Mouse (Mus musculus): ENCODE data around the gene Cuedc1. TPM values are rescaled to one million over a fixed set of nuclear protein-coding genes. Genes with fewer than 3 reads are reported as not detected.

Cuedc1 gene
- polyA plus RNA-seq, 1 experiment: 16.5 TPM

- TF ChIP-seq POLR2A (IDR thresholded peaks at IDR 0.05; ENCODE audit: low read depth, low read length): no peak
- TF ChIP-seq CTCF (conservative IDR thresholded peaks at IDR 0.05; ENCODE audit: insufficient read depth, insufficient read length, low read depth, low read length): no peak
- no peaks in the 10 kb centered on the region for H3K36me3 ChIP-seq (ENCODE audit: control insufficient read depth, insufficient read depth, low read length)
- H3K4me3 ChIP-seq (ENCODE audit: insufficient read depth, low read depth, low read length): no peak overlapping the region
- DNase-seq: peak; percentile 63
- 59% methylated on average over 4 of the region's 4 CpGs for WGBS
- peaks cover 8% of the 10 kb centered on the region; the same call in 1 of the 2 replicates for H3K4me1 ChIP-seq (ENCODE audit: control insufficient read depth, insufficient read depth, low read length)
- no peak overlapping the region for H3K27ac ChIP-seq (ENCODE audit: insufficient read depth, low read depth, low read length)
- no peaks in the 10 kb centered on the region for H3K27me3 ChIP-seq (replicated peaks; ENCODE audit: control insufficient read depth, insufficient read depth, low read length)
These were observed 9.5 kb downstream of the Cuedc1 start for GRCm38 (mm10) chr11:88107365-88107764.

- H3K27ac ChIP-seq (ENCODE audit: insufficient read depth, low read depth, low read length): no peak overlapping the region
- DNase-seq: peak; percentile 42
- peaks cover 20% of the 10 kb centered on the region; the same call in 1 of the 2 replicates for H3K4me1 ChIP-seq (ENCODE audit: control insufficient read depth, insufficient read depth, low read length)
- no peaks in the 10 kb centered on the region for H3K36me3 ChIP-seq (ENCODE audit: control insufficient read depth, insufficient read depth, low read length)
- no peak for TF ChIP-seq CTCF (conservative IDR thresholded peaks at IDR 0.05; ENCODE audit: insufficient read depth, insufficient read length, low read depth, low read length)
- no peak for TF ChIP-seq POLR2A (IDR thresholded peaks at IDR 0.05; ENCODE audit: low read depth, low read length)
- WGBS: 64% methylated on average over 9 of the region's 9 CpGs
- H3K4me3 ChIP-seq (ENCODE audit: insufficient read depth, low read depth, low read length): no peak overlapping the region
- no peaks in the 10 kb centered on the region for H3K27me3 ChIP-seq (replicated peaks; ENCODE audit: control insufficient read depth, insufficient read depth, low read length)
These were observed 12.3 kb downstream of the Cuedc1 start for GRCm38 (mm10) chr11:88110031-88110594.

GRCm38 (mm10) chr11:88112078-88112477 lies 14.2 kb downstream of the Cuedc1 start:
- Histone ChIP-seq H3K27ac (ENCODE audit: insufficient read depth, low read depth, low read length) (no peak overlapping the region), H3K36me3 (ENCODE audit: control insufficient read depth, insufficient read depth, low read length) (no peaks in the 10 kb centered on the region), H3K4me1 (ENCODE audit: control insufficient read depth, insufficient read depth, low read length) (peaks cover 15% of the 10 kb centered on the region), H3K4me3 (ENCODE audit: insufficient read depth, low read depth, low read length) (no peak overlapping the region), H3K27me3 (replicated peaks; ENCODE audit: control insufficient read depth, insufficient read depth, low read length) (no peaks in the 10 kb centered on the region)
- no peak for TF ChIP-seq CTCF (conservative IDR thresholded peaks at IDR 0.05; ENCODE audit: insufficient read depth, insufficient read length, low read depth, low read length)
- no peak for TF ChIP-seq POLR2A (IDR thresholded peaks at IDR 0.05; ENCODE audit: low read depth, low read length)
- WGBS: 84% methylated on average over 13 of the region's 13 CpGs
- no peak for DNase-seq

GRCm38 (mm10) chr11:88112677-88113333 lies 14.9 kb downstream of the Cuedc1 start:
- Histone ChIP-seq H3K4me3 (ENCODE audit: insufficient read depth, low read depth, low read length) (no peak overlapping the region), H3K36me3 (ENCODE audit: control insufficient read depth, insufficient read depth, low read length) (no peaks in the 10 kb centered on the region), H3K27ac (ENCODE audit: insufficient read depth, low read depth, low read length) (no peak overlapping the region; the same call in 1 of the 2 replicates), H3K27me3 (replicated peaks; ENCODE audit: control insufficient read depth, insufficient read depth, low read length) (no peaks in the 10 kb centered on the region), H3K4me1 (ENCODE audit: control insufficient read depth, insufficient read depth, low read length) (peaks cover 19% of the 10 kb centered on the region)
- TF ChIP-seq POLR2A (IDR thresholded peaks at IDR 0.05; ENCODE audit: low read depth, low read length): no peak
- no peak for TF ChIP-seq CTCF (conservative IDR thresholded peaks at IDR 0.05; ENCODE audit: insufficient read depth, insufficient read length, low read depth, low read length)
- no peak for DNase-seq
- WGBS: 90% methylated on average over 7 of the region's 7 CpGs

- DNase-seq: peak; percentile 70
- Histone ChIP-seq H3K4me1 (ENCODE audit: control insufficient read depth, insufficient read depth, low read length) (peaks cover 27% of the 10 kb centered on the region), H3K27ac (ENCODE audit: insufficient read depth, low read depth, low read length) (peak overlapping the region; percentile 27)
These were observed 15.8 kb downstream of the Cuedc1 start for GRCm38 (mm10) chr11:88113543-88114271.

GRCm38 (mm10) chr11:88114871-88115301 lies 17.0 kb downstream of the Cuedc1 start:
- Histone ChIP-seq H3K4me3 (ENCODE audit: insufficient read depth, low read depth, low read length) (no peak overlapping the region), H3K36me3 (ENCODE audit: control insufficient read depth, insufficient read depth, low read length) (no peaks in the 10 kb centered on the region), H3K4me1 (ENCODE audit: control insufficient read depth, insufficient read depth, low read length) (peaks cover 31% of the 10 kb centered on the region), H3K27me3 (replicated peaks; ENCODE audit: control insufficient read depth, insufficient read depth, low read length) (no peaks in the 10 kb centered on the region), H3K27ac (ENCODE audit: insufficient read depth, low read depth, low read length) (peak overlapping the region; percentile 27)
- no peak for TF ChIP-seq POLR2A (IDR thresholded peaks at IDR 0.05; ENCODE audit: low read depth, low read length)
- no peak for TF ChIP-seq CTCF (conservative IDR thresholded peaks at IDR 0.05; ENCODE audit: insufficient read depth, insufficient read length, low read depth, low read length)
- peak; percentile 84 for DNase-seq
- 38% methylated on average over 8 of the region's 8 CpGs for WGBS

More at GRCm38 (mm10) chr11:88113543-88114271, 15.8 kb downstream of the Cuedc1 start:
- WGBS: 39% methylated on average over 6 of the region's 6 CpGs
- Histone ChIP-seq H3K4me3 (ENCODE audit: insufficient read depth, low read depth, low read length) (no peak overlapping the region), H3K36me3 (ENCODE audit: control insufficient read depth, insufficient read depth, low read length) (no peaks in the 10 kb centered on the region), H3K27me3 (replicated peaks; ENCODE audit: control insufficient read depth, insufficient read depth, low read length) (no peaks in the 10 kb centered on the region)
- no peak for TF ChIP-seq CTCF (conservative IDR thresholded peaks at IDR 0.05; ENCODE audit: insufficient read depth, insufficient read length, low read depth, low read length)
- no peak for TF ChIP-seq POLR2A (IDR thresholded peaks at IDR 0.05; ENCODE audit: low read depth, low read length)

GRCm38 (mm10) chr11:88116568-88116967 lies 18.7 kb downstream of the Cuedc1 start:
- Histone ChIP-seq H3K27me3 (replicated peaks; ENCODE audit: control insufficient read depth, insufficient read depth, low read length) (no peaks in the 10 kb centered on the region), H3K36me3 (ENCODE audit: control insufficient read depth, insufficient read depth, low read length) (no peaks in the 10 kb centered on the region), H3K27ac (ENCODE audit: insufficient read depth, low read depth, low read length) (no peak overlapping the region; the same call in 1 of the 2 replicates), H3K4me3 (ENCODE audit: insufficient read depth, low read depth, low read length) (no peak overlapping the region), H3K4me1 (ENCODE audit: control insufficient read depth, insufficient read depth, low read length) (peaks cover 31% of the 10 kb centered on the region)
- 91% methylated on average over 6 of the region's 6 CpGs for WGBS
- no peak for TF ChIP-seq POLR2A (IDR thresholded peaks at IDR 0.05; ENCODE audit: low read depth, low read length)
- TF ChIP-seq CTCF (conservative IDR thresholded peaks at IDR 0.05; ENCODE audit: insufficient read depth, insufficient read length, low read depth, low read length): no peak
- DNase-seq: no peak

All from kidney, adult 2 months (tissue).